Mouse (Mus musculus): ENCODE results near the gene Fras1.

GRCm38 (mm10) chr5:96331048-96331737 lies 42.6 kb upstream of the Fras1 start:
- TF ChIP-seq CTCF (IDR thresholded peaks at IDR 0.05; ENCODE audit: low read depth, low read length) (no peak), POLR2A (IDR thresholded peaks at IDR 0.05; ENCODE audit: extremely low read depth, insufficient read depth, low read length) (no peak)
